27 mouse cellular contexts compared by ENCODE assay signal in genomic region chr6:112219641-112220040, GRCm38 (mm10). TPM values are rescaled to one million over a fixed set of nuclear protein-coding genes. Genes with fewer than 3 reads are reported as not detected.
DNase-seq lines count a peak whose midpoint lies in the region; ATAC-seq and TF ChIP-seq lines count a peak whose summit lies in the region.
"Had no signal": no experiment of that assay in that cellular context is flagged by ENCODE, and none has a peak within 500 bp of the region (broad histone marks: within the 10 kb centered on the region; RNA-seq: fewer than 3 reads in every experiment).

No protein-coding gene starts in this region.

- TF ChIP-seq CTCF in heart, postnatal 0 days (IDR thresholded peaks at IDR 0.05; ENCODE audit: low read depth) = no peak
- no peak for TF ChIP-seq CTCF in kidney, postnatal 0 days (IDR thresholded peaks at IDR 0.05; ENCODE audit: low read depth)

- no peak overlapping the region for H3K9ac ChIP-seq in heart, postnatal 0 days (replicated peaks; ENCODE audit: low read depth, low read length)
- H3K9ac ChIP-seq in kidney, postnatal 0 days (ENCODE audit: low read depth, low read length) = no peak overlapping the region
- H3K9ac ChIP-seq in kidney, embryonic 16.5 days (replicated peaks; ENCODE audit: low read length) = no peak overlapping the region
- no peak overlapping the region for H3K9ac ChIP-seq in lung, embryonic 16.5 days (ENCODE audit: low read length)
- H3K9ac ChIP-seq in midbrain, embryonic 11.5 days (ENCODE audit: low read length) = no peak overlapping the region
- H3K9ac ChIP-seq: embryonic facial prominence, embryonic 13.5 days; embryonic facial prominence, embryonic 15.5 days; forebrain, embryonic 12.5 days had no signal

- peak; percentile 39; the same call in 1 of the 2 replicates for ATAC-seq in heart, postnatal 0 days (ENCODE audit: insufficient read depth, low read depth)
- ATAC-seq in kidney, postnatal 0 days (replicated peaks; ENCODE audit: low FRiP score, low read depth) = no peak
- no peak for ATAC-seq in kidney, embryonic 16.5 days (ENCODE audit: low FRiP score, low TSS enrichment)
- peak; percentile 26; the same call in 1 of the 2 replicates for ATAC-seq in lung, embryonic 16.5 days (ENCODE audit: low read depth)
- no peak for ATAC-seq in midbrain, embryonic 11.5 days (ENCODE audit: low FRiP score)
- ATAC-seq: CD4-positive, CD25-positive, alpha-beta regulatory T cell, adult 4 months; forebrain, embryonic 14.5 days had no signal

- H3K27ac ChIP-seq in heart, postnatal 0 days (ENCODE audit: low read depth) = no peak overlapping the region
- H3K27ac ChIP-seq in kidney, postnatal 0 days = no peak overlapping the region
- no peak overlapping the region for H3K27ac ChIP-seq in kidney, embryonic 16.5 days (ENCODE audit: low read length)
- no peak overlapping the region for H3K27ac ChIP-seq in lung, embryonic 16.5 days (ENCODE audit: low read length)
- H3K27ac ChIP-seq in midbrain, embryonic 11.5 days (ENCODE audit: low read depth, low read length) = no peak overlapping the region
- H3K27ac ChIP-seq in midbrain, embryonic 10.5 days (replicated peaks) = no peak overlapping the region
- H3K27ac ChIP-seq: embryonic facial prominence, embryonic 13.5 days; embryonic facial prominence, embryonic 15.5 days; forebrain, embryonic 10.5 days; forebrain, embryonic 12.5 days had no signal

- no peaks in the 10 kb centered on the region for H3K36me3 ChIP-seq in heart, postnatal 0 days (replicated peaks; ENCODE audit: control insufficient read depth, insufficient read depth, low read length)
- no peaks in the 10 kb centered on the region for H3K36me3 ChIP-seq in kidney, postnatal 0 days (ENCODE audit: insufficient read depth, low read length)
- H3K36me3 ChIP-seq in kidney, embryonic 16.5 days (ENCODE audit: insufficient read depth, low read length) = no peaks in the 10 kb centered on the region
- H3K36me3 ChIP-seq in lung, embryonic 16.5 days (ENCODE audit: control insufficient read depth, insufficient read depth, low read length) = no peaks in the 10 kb centered on the region
- H3K36me3 ChIP-seq in midbrain, embryonic 11.5 days (ENCODE audit: control insufficient read depth, insufficient read depth, low read length) = no peaks in the 10 kb centered on the region
- H3K36me3 ChIP-seq in midbrain, embryonic 10.5 days = no peaks in the 10 kb centered on the region
- H3K36me3 ChIP-seq: embryonic facial prominence, embryonic 13.5 days; embryonic facial prominence, embryonic 15.5 days; forebrain, embryonic 10.5 days; forebrain, embryonic 12.5 days; G1E had no signal

- no peak for DNase-seq in heart, postnatal 0 days (ENCODE audit: low spot score)
- DNase-seq in heart, adult 9 months (ENCODE audit: low spot score in 2 of 2) = no peak
- DNase-seq in kidney, postnatal 0 days (ENCODE audit: low spot score) = peak; percentile 72
- DNase-seq in lung, adult 18-20 months = no peak
- DNase-seq in midbrain, embryonic 11.5 days (ENCODE audit: low spot score, missing footprints) = peak; percentile 4
- DNase-seq in midbrain, embryonic 10.5 days (ENCODE audit: low spot score) = no peak
- DNase-seq: adrenal gland, adult 2 months; adrenal gland, postnatal 10 days; adrenal gland, postnatal 25 days; B cell, adult 2 months; cerebellum, adult 11 months; cerebellum, adult 18-20 months; cerebellum, adult 8-10 months; cerebellum, adult 9-11 months; cerebellum, postnatal 14 days; cerebellum, postnatal 36 days; embryo, embryonic 11 days had no signal

- no peak for TF ChIP-seq EP300 in heart, postnatal 0 days (IDR thresholded peaks at IDR 0.05; ENCODE audit: low read depth)

- no peaks in the 10 kb centered on the region for H3K4me1 ChIP-seq in heart, postnatal 0 days (ENCODE audit: control insufficient read depth, insufficient read depth)
- no peaks in the 10 kb centered on the region for H3K4me1 ChIP-seq in kidney, postnatal 0 days (replicated peaks; ENCODE audit: insufficient read depth, low read length)
- no peaks in the 10 kb centered on the region for H3K4me1 ChIP-seq in kidney, embryonic 16.5 days (ENCODE audit: insufficient read depth, low read length)
- peaks cover 7% of the 10 kb centered on the region; the same call in 1 of the 2 replicates for H3K4me1 ChIP-seq in lung, embryonic 16.5 days (replicated peaks; ENCODE audit: control insufficient read depth, insufficient read depth, low read length)
- no peaks in the 10 kb centered on the region for H3K4me1 ChIP-seq in midbrain, embryonic 11.5 days (ENCODE audit: control insufficient read depth, insufficient read depth, low read length)
- H3K4me1 ChIP-seq in midbrain, embryonic 10.5 days = peaks cover 4% of the 10 kb centered on the region; the same call in 1 of the 2 replicates
- H3K4me1 ChIP-seq: embryonic facial prominence, embryonic 13.5 days; forebrain, embryonic 12.5 days had no signal

- no peaks in the 10 kb centered on the region for H3K9me3 ChIP-seq in heart, postnatal 0 days (replicated peaks; ENCODE audit: control insufficient read depth, low read length)
- H3K9me3 ChIP-seq in kidney, postnatal 0 days (replicated peaks; ENCODE audit: low read length) = no peaks in the 10 kb centered on the region
- no peaks in the 10 kb centered on the region for H3K9me3 ChIP-seq in kidney, embryonic 16.5 days (ENCODE audit: low read length)
- H3K9me3 ChIP-seq in lung, embryonic 16.5 days (ENCODE audit: control insufficient read depth, low read length) = no peaks in the 10 kb centered on the region
- no peaks in the 10 kb centered on the region for H3K9me3 ChIP-seq in midbrain, embryonic 11.5 days (ENCODE audit: control insufficient read depth, low read length)
- no peaks in the 10 kb centered on the region for H3K9me3 ChIP-seq in midbrain, embryonic 10.5 days (replicated peaks)
- H3K9me3 ChIP-seq: embryonic facial prominence, embryonic 13.5 days; embryonic facial prominence, embryonic 15.5 days; forebrain, embryonic 10.5 days; forebrain, embryonic 12.5 days had no signal

- no peak overlapping the region for H3K4me3 ChIP-seq in heart, postnatal 0 days (ENCODE audit: low read depth, low read length)
- no peak overlapping the region for H3K4me3 ChIP-seq in kidney, postnatal 0 days (replicated peaks; ENCODE audit: low read depth, low read length)
- no peak overlapping the region for H3K4me3 ChIP-seq in kidney, embryonic 16.5 days (ENCODE audit: low read length)
- H3K4me3 ChIP-seq in lung, embryonic 16.5 days (ENCODE audit: low read length) = no peak overlapping the region
- H3K4me3 ChIP-seq in midbrain, embryonic 11.5 days (ENCODE audit: low read depth, low read length) = no peak overlapping the region
- H3K4me3 ChIP-seq in midbrain, embryonic 10.5 days = no peak overlapping the region
- H3K4me3 ChIP-seq: embryonic facial prominence, embryonic 13.5 days; embryonic facial prominence, embryonic 15.5 days; erythroblast, embryonic 14.5 days; forebrain, embryonic 10.5 days; forebrain, embryonic 12.5 days had no signal

- WGBS in heart, postnatal 0 days = 57% methylated on average over 7 of the region's 7 CpGs
- 71% methylated on average over 7 of the region's 7 CpGs for WGBS in kidney, postnatal 0 days
- 79% methylated on average over 7 of the region's 7 CpGs for WGBS in kidney, embryonic 16.5 days
- WGBS in lung, embryonic 16.5 days = 46% methylated on average over 7 of the region's 7 CpGs
- whole genome bisulfite sequencing in midbrain, embryonic 11.5 days = 93% methylated on average over 7 of the region's 7 CpGs
- 92% methylated on average over 7 of the region's 7 CpGs for WGBS in midbrain, embryonic 10.5 days

- no peaks in the 10 kb centered on the region for H3K27me3 ChIP-seq in heart, postnatal 0 days (ENCODE audit: control insufficient read depth, insufficient read depth, low read length)
- no peaks in the 10 kb centered on the region for H3K27me3 ChIP-seq in kidney, postnatal 0 days (ENCODE audit: insufficient read depth, low read length)
- H3K27me3 ChIP-seq in kidney, embryonic 16.5 days (ENCODE audit: insufficient read depth, low read length) = no peaks in the 10 kb centered on the region
- no peaks in the 10 kb centered on the region for H3K27me3 ChIP-seq in lung, embryonic 16.5 days (ENCODE audit: control insufficient read depth, insufficient read depth, low read depth, low read length)
- H3K27me3 ChIP-seq in midbrain, embryonic 11.5 days (ENCODE audit: control insufficient read depth, insufficient read depth, low read length) = no peaks in the 10 kb centered on the region
- no peaks in the 10 kb centered on the region for H3K27me3 ChIP-seq in midbrain, embryonic 10.5 days (ENCODE audit: low read depth, poor library complexity, severe bottlenecking)
- H3K27me3 ChIP-seq: embryonic facial prominence, embryonic 13.5 days; embryonic facial prominence, embryonic 15.5 days; forebrain, embryonic 12.5 days had no signal

- H3K4me2 ChIP-seq in heart, postnatal 0 days (ENCODE audit: low read depth, low read length) = no peak overlapping the region
- H3K4me2 ChIP-seq in kidney, postnatal 0 days (ENCODE audit: low read length) = no peak overlapping the region
- no peak overlapping the region for H3K4me2 ChIP-seq in kidney, embryonic 16.5 days (replicated peaks; ENCODE audit: low read depth, low read length)
- H3K4me2 ChIP-seq in lung, embryonic 16.5 days (ENCODE audit: low read depth, low read length) = no peak overlapping the region
- H3K4me2 ChIP-seq in midbrain, embryonic 11.5 days = no peak overlapping the region
- H3K4me2 ChIP-seq: embryonic facial prominence, embryonic 13.5 days; embryonic facial prominence, embryonic 15.5 days; forebrain, embryonic 12.5 days had no signal

RNA-seq across cellular contexts. Expression of gene Lmcd1, which starts 53.9 kb away (rescaled TPM):
- 62.4 and 86.9 TPM in 2 replicates for total RNA-seq in heart, postnatal 0 days (2014; rRNA removed; ENCODE audit: low replicate concordance)
- 34.8 and 35.2 TPM in 2 replicates for polyA plus RNA-seq in heart, postnatal 0 days (2015; fragmentation: Nextera tagmentation; extraction: Ambion mirVana)
- polyA plus RNA-seq in kidney, postnatal 0 days (2015; fragmentation: Nextera tagmentation; extraction: Ambion mirVana) = 34.3 and 34.4 TPM in 2 replicates
- polyA plus RNA-seq in kidney, embryonic 16.5 days (2015; fragmentation: Nextera tagmentation; extraction: Ambion mirVana) = 24.2 and 28.6 TPM in 2 replicates
- polyA plus RNA-seq in lung, embryonic 16.5 days (2015; fragmentation: Nextera tagmentation; extraction: Ambion mirVana) = 33.3 and 33.4 TPM in 2 replicates
- polyA plus RNA-seq in midbrain, embryonic 11.5 days (2014; fragmentation: Nextera tagmentation; extraction: Ambion mirVana) = 3.0 and 3.8 TPM in 2 replicates
- polyA plus RNA-seq in midbrain, embryonic 10.5 days (2016; fragmentation: Nextera tagmentation; extraction: Ambion mirVana) = 0.95 and 1.8 TPM in 2 replicates
- polyA plus RNA-seq: CD4-positive, CD25-positive, alpha-beta regulatory T cell, adult 4 months; erythroblast, embryonic 14.5 days; G1E had no signal

Comparison
In these comparisons a context has a peak if more than half of its experiments do, and no peak if none do; other contexts are left out.
1. DNase-seq: peak in kidney, postnatal 0 days (single experiment) and midbrain, embryonic 11.5 days (single experiment); none in heart, postnatal 0 days (single experiment), heart, adult 9 months (0 of 2), lung, adult 18-20 months (0 of 2) and midbrain, embryonic 10.5 days (single experiment).
2. ATAC-seq: peak in heart, postnatal 0 days (single experiment) and lung, embryonic 16.5 days (single experiment); none in kidney, postnatal 0 days (single experiment), kidney, embryonic 16.5 days (single experiment) and midbrain, embryonic 11.5 days (single experiment).